Mouse (Mus musculus) gastrocnemius, adult 8-10 months (tissue): ENCODE results near the gene Ddx23. TPM values are rescaled to one million over a fixed set of nuclear protein-coding genes. Genes with fewer than 3 reads are reported as not detected.

Experiments used
- DNase-seq, 2 experiments: peaks; one replicate each; pipeline ENCODE4 v3.0.0; 2022; ENCODE audit warnings: low spot score in 2 of 2
- total RNA-seq, 4 experiments: library from RNA; stranded (reverse); gene quantifications; 2 replicates each; pipeline ENCODE4 v1.2.4; 2022

Ddx23 gene
- 10 to 100 TPM; 54.0 to 72.3 (median 63.4) TPM for total RNA-seq

GRCm38 (mm10) chr15:98662567-98663545 lies at the start of gene Ddx23:
TSS of gene Ddx23 (minus strand) at chr15:98662894.
- peak; percentile 88 to 90 for DNase-seq

GRCm38 (mm10) chr15:98710442-98710841 lies 47.7 kb upstream of the Ddx23 start:
- peak in 1 of 2 experiments; percentile 24 for DNase-seq

DNA sequence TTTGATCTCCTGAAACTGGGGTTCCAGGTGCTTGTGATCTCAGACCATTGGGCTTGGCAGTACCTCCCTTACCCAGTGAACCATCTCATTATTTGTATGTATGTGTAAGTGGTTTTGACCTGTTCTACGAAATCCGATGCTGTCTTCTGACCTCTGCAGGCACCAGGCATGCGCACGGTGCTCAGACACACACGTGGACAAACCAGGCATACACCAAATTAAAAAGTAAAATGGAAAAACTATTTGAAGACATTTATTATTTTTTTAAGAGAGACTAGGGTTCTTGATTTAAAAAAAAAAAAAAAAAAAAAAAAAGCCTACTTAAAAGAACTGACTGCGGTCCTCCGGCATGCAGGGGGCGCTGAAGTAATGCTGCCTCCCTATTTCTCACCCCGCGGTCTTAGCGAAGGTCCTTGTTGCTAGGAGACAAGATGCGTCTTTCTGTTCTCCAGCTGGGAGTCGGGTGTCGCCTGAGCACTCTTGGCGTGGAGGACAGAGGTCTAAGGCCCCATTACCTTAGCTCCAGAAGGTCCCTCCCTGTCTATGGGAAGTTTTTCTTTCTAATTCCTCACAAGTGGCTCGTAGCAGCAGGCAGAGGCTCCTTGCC lies 45.2 kb upstream of the Ddx23 start, which contains the start of gene Ccdc65:
Ccdc65 (plus strand) TSS at position 442 of the 607 bp plus-strand sequence.
- peak; percentile 84 for DNase-seq

DNA sequence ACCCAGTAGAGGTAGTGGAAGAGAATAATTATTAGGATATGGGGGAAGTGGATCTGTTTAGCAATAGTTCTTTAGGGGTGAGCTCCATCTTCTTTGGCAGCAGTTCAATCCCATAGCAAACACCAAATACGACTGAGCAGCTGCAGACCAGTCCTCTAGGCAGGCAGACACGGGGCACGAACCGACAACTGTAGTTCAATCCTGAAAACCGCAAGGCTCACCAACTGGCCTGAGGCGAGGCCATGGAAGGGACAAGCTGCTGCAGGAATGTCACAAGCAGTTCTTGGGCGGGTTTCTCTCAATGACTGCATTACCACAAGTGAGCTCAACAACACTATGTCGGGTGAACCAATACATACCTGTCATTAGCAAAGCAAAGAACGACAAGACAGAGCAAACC lies 41.6 kb upstream of the Ddx23 start:
- no peak for DNase-seq

GRCm38 (mm10) chr15:98699190-98700105 lies 36.8 kb upstream of the Ddx23 start:
- DNase-seq = peak; percentile 63 to 77

DNA sequence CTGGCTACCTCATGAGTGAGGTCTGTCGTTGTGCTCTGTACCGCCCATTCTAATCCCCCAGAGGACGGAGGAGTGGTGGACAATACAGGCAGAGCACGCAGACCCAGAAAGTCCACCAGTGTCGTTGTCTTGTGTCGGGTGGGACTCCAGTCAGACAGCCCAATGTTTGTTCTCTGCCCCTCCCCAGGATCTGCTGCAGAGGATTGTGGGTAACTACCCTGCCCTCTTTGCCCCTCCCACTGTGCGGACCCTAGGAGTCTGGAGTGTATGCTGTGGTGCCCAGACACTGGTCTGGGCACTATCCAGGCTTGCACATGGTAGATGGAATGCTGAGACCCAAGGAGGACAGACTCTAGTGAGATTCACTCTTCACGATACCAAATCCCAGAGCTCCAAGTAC lies 33.5 kb upstream of the Ddx23 start:
- no peak for DNase-seq

GRCm38 (mm10) chr15:98695726-98696125 lies 33.0 kb upstream of the Ddx23 start:
- DNase-seq = no peak

- no peak for DNase-seq
Measured at GRCm38 (mm10) chr15:98692171-98692715, 29.5 kb upstream of the Ddx23 start.

- no peak for DNase-seq
Measured at GRCm38 (mm10) chr15:98691486-98692147, 28.9 kb upstream of the Ddx23 start.

DNA sequence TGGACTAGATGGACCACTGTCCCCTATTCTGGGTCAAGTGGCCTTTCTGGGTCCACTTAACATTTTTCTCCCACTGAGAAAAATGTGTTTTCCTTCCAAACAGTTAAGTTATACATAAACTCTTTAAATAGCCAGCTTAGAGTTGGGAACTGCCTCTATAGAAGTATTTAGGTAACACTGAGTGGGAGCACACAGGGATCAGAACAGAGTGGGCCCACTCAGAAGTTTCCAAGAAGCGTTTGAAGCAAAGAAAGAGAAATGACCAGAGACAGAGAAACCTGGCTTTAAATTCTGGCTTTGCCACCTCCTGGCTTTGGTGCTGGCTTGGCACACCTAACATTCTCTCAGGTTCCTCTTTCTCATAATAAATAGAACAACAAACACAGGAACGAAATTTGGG lies 27.0 kb upstream of the Ddx23 start:
- DNase-seq = no peak

DNA sequence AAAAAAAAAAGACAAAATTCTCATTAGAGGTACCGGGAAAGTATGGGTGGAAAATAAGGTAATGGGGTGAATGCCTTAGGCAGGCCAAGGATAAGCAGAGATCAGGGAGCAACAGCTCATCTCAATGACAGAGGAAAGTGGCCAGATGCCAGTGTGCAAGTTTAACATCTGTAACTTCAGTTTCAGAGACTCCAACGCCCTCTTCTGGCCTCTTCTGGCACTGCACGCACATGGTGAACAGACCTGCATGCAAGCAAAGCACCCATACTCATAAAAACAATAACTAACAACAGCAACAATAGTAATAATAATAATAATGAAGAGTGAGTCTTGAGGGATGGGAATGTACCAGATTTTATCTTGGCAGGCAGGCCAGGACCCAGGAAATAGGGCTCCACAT lies 23.2 kb upstream of the Ddx23 start:
- DNase-seq = no peak

GRCm38 (mm10) chr15:98683746-98684145 lies 21.1 kb upstream of the Ddx23 start:
- DNase-seq = no peak

DNA sequence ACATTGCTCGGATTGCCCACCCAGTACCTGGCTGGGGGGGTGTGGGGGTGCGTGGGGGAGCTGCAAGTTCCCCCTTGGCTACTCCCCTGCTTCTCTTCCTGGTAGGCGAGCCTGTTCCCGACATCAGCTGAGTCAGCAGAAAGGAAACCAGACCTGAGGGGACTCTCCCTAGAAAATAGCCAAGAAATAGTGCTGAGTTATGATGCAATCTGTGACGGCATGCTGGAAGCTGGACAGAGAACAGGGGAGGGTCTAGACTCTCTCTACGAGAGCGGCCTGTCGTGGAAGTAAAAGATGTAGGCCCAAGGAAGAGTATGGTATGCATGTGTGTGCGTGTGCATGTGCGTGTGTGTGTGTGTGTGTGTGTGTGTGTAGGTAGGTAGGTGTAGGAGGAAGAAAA lies 20.5 kb upstream of the Ddx23 start:
- no peak for DNase-seq

DNA sequence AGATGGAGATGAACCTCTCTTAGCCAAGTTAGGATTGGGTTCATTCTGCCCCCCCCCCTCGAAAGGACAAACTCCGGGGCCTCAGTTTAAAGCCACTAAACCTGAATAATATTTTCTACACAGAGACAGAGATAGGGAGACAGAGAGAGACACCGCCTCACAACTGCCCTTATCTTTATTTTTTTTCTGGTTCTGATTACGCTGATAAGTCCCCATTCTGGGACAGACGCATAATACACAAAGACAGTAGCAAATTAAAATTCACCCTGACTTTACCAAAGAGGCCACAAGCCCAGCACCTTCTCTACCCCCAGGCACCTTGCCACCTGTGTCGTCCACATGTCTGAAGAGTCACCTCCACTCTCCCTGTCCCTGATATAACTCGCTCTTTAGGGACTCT lies 18.9 kb upstream of the Ddx23 start:
- no peak for DNase-seq

DNA sequence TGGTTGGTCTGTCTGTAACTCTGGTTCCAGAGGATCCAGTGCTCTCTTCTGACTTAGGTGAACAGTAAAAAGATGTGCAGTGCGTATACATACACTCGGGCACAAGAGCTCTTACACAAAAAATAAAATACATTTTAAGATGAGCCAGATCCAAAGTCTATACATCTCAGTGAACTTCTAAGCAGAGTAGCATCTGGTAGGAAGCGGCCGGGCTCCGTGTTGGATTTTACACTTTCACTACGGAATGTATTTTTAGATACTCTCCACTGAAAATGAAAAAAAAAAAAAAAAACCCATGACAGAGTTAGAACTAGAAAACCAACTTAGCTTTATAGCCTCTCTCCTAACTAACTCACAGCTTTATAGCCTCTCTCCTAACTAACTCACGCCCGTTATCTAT lies 18.0 kb upstream of the Ddx23 start:
- DNase-seq = no peak

GRCm38 (mm10) chr15:98677977-98678376 lies 15.3 kb upstream of the Ddx23 start:
- peak in 1 of 2 experiments; percentile 11 for DNase-seq

GRCm38 (mm10) chr15:98676940-98677728 lies 14.4 kb upstream of the Ddx23 start, which contains the start of gene Rnd1:
TSS of gene Rnd1 (minus strand) at chr15:98677461.
- DNase-seq = peak; percentile 64 to 71

DNA sequence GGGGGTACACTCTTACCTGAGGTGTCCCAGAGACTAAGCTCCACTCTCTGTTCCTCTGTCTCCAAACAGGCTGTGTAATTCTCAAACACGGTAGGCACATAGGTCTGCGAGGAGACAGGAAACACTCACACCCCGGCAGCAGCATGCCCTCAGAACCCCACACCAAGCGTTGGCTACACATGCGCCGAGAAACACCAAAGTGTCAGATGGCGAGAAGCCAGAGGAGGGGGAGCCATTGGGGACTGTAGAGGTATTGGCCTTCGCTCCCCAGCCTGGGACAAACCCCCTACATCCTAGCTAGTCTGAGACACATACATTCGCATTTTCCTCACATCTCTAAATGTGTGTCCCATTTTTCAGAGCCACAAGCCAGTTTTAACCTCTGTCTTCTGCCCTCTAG lies 13.8 kb upstream of the Ddx23 start:
- no peak for DNase-seq

GRCm38 (mm10) chr15:98675634-98676250 lies 13.0 kb upstream of the Ddx23 start:
- no peak for DNase-seq
